Mouse (Mus musculus) neural tube, embryonic 14.5 days (tissue): Measurements from ENCODE around the gene Slc7a4. TPM values are rescaled to one million over a fixed set of nuclear protein-coding genes. Genes with fewer than 3 reads are reported as not detected.
"Not testable (repeated sequence)": the region's sequence is repeated elsewhere in the genome, so short reads cannot be mapped to it uniquely, and the experiment has no call there.

Source experiments
- ATAC-seq: fragments of 200-750 bp; cut with Nextera tagmentation; 2 replicates; pipeline ENCODE4 v1.8.0; 2017; ENCODE audit warnings: low read depth, mild to moderate bottlenecking, moderate TSS enrichment, moderate library complexity
- H3K27ac ChIP-seq: fragments of 300-500 bp; sonication (generic); 2 replicates; pipeline ENCODE4 v1.5.1; 2014; ENCODE audit warnings: low read depth, mild to moderate bottlenecking, control low read depth, low read length, moderate library complexity, mixed read lengths
- H3K27me3 ChIP-seq: fragments of 300-500 bp; sonication (generic); 2 replicates; pipeline ENCODE4 v1.6.1; 2014; ENCODE audit warnings: low read length; ENCODE audit not compliant: control insufficient read depth, insufficient read depth
- H3K36me3 ChIP-seq: fragments of 300-500 bp; sonication (generic); 2 replicates; pipeline ENCODE4 v1.6.1; 2014; ENCODE audit warnings: low read length, mixed read lengths; ENCODE audit not compliant: control insufficient read depth, insufficient read depth
- H3K4me1 ChIP-seq: fragments of 300-500 bp; sonication (generic); 2 replicates; pipeline ENCODE4 v1.6.1; 2014; ENCODE audit warnings: low read length; ENCODE audit not compliant: control insufficient read depth, insufficient read depth
- H3K4me2 ChIP-seq: fragments of 300-500 bp; sonication (generic); 2 replicates; pipeline ENCODE4 v1.6.1; 2014; ENCODE audit warnings: mild to moderate bottlenecking, low read depth, low read length, control low read depth
- H3K4me3 ChIP-seq: fragments of 300-500 bp; sonication (generic); 2 replicates; pipeline ENCODE4 v1.5.1; 2014; ENCODE audit warnings: low read depth, low read length, control low read depth, mixed read lengths
- H3K9ac ChIP-seq: fragments of 300-500 bp; sonication (generic); replicated peaks from 2 replicates; pipeline ENCODE4 v1.6.1; 2014; ENCODE audit warnings: low read depth, mild to moderate bottlenecking, control low read depth, low read length, mixed read lengths
- H3K9me3 ChIP-seq: fragments of 300-500 bp; sonication (generic); 2 replicates; pipeline ENCODE4 v1.6.1; 2016; ENCODE audit warnings: low read length; ENCODE audit not compliant: control insufficient read depth
- WGBS: fragments of 180-500 bp; shearing (Covaris S2); extraction: QIAGEN DNeasy Blood & Tissue Kit; methylation state at CpG from one replicate; pipeline ENCODE4 v1.1.7; 2014; 5-methylcytosine and 5-hydroxymethylcytosine counted together
- polyA plus RNA-seq: library from polyadenylated mRNA; unstranded; fragments of >200 nt; fragmentation: Nextera tagmentation; extraction: Ambion mirVana; gene quantifications from 2 replicates; pipeline ENCODE4 v1.2.1, GENCODE M21; 2014

The Slc7a4 gene
- polyA plus RNA-seq, 1 experiment from 2014 or later = 39.1 TPM

DNA sequence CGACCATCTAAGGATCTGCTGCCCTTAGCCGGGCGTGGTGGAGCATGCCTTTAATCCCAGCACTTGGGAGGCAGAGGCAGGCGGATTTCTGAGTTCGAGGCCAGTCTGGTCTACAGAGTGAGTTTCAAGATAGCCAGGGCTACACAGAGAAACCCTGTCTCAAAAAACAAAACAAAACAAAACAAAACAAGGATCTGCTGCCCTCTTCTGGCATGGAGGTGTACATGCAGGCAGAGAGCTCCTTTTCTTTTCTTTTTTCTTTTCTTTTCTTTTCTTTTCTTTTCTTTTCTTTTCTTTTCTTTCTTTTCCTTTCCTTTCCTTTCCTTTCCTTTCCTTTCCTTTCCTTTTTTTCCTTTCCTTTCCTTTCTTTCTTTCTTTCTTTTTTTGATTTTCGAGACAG, 31.7 kb upstream of the Slc7a4 start:
- WGBS = 90% methylated on average over 6 of the region's 6 CpGs
- H3K27ac ChIP-seq, H3K36me3 ChIP-seq, H3K9ac ChIP-seq, H3K4me1 ChIP-seq, ATAC-seq, H3K4me2 ChIP-seq, H3K27me3 ChIP-seq, H3K4me3 ChIP-seq, H3K9me3 ChIP-seq: not testable (repeated sequence)

- 77% methylated on average over 4 of the region's 4 CpGs for WGBS
- no peak for ATAC-seq
- H3K27ac ChIP-seq = no peak overlapping the region
- no peak overlapping the region for H3K4me3 ChIP-seq
- H3K9ac ChIP-seq = no peak overlapping the region
- H3K4me1 ChIP-seq = no peaks in the 10 kb centered on the region
- no peaks in the 10 kb centered on the region for H3K27me3 ChIP-seq
- no peaks in the 10 kb centered on the region for H3K9me3 ChIP-seq
- H3K36me3 ChIP-seq = no peaks in the 10 kb centered on the region
- no peak overlapping the region for H3K4me2 ChIP-seq
These were observed 28.4 kb upstream of the Slc7a4 start for GRCm38 (mm10) chr16:17611383-17611782.

DNA sequence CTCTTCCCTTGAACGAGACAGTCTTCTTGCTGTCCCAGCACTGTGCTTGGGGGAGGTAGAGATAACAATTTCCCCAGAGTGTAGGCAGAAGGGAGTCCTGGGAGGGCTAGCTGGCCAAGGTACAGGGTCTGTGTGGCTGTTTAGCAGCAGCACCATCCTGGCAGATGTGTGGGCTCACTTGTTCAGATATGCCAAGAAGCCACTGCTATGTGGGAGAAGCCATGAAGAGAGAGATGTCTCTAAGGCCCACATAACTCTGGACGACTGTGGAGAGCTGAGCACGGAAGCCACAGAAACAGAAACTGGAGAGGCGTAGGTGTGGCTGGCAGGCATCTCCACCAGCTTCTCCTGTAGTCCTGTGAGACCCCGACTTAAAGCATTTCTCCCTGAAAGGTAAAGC, 22.7 kb upstream of the Slc7a4 start:
- H3K27ac ChIP-seq = no peak overlapping the region
- WGBS = 82% methylated on average over 5 of the region's 5 CpGs
- H3K4me3 ChIP-seq = no peak overlapping the region
- no peaks in the 10 kb centered on the region for H3K27me3 ChIP-seq
- ATAC-seq = no peak
- H3K9me3 ChIP-seq = no peaks in the 10 kb centered on the region
- H3K4me1 ChIP-seq = no peaks in the 10 kb centered on the region
- H3K9ac ChIP-seq = no peak overlapping the region
- H3K36me3 ChIP-seq = no peaks in the 10 kb centered on the region
- no peak overlapping the region for H3K4me2 ChIP-seq

GRCm38 (mm10) chr16:17604941-17605340, 21.9 kb upstream of the Slc7a4 start:
- H3K9ac ChIP-seq = no peak overlapping the region
- H3K4me2 ChIP-seq = no peak overlapping the region
- ATAC-seq = no peak
- no peaks in the 10 kb centered on the region for H3K4me1 ChIP-seq
- H3K9me3 ChIP-seq = no peaks in the 10 kb centered on the region
- no peak overlapping the region for H3K27ac ChIP-seq
- 69% methylated on average over 4 of the region's 4 CpGs for WGBS
- no peaks in the 10 kb centered on the region for H3K36me3 ChIP-seq
- H3K4me3 ChIP-seq = no peak overlapping the region
- no peaks in the 10 kb centered on the region for H3K27me3 ChIP-seq

DNA sequence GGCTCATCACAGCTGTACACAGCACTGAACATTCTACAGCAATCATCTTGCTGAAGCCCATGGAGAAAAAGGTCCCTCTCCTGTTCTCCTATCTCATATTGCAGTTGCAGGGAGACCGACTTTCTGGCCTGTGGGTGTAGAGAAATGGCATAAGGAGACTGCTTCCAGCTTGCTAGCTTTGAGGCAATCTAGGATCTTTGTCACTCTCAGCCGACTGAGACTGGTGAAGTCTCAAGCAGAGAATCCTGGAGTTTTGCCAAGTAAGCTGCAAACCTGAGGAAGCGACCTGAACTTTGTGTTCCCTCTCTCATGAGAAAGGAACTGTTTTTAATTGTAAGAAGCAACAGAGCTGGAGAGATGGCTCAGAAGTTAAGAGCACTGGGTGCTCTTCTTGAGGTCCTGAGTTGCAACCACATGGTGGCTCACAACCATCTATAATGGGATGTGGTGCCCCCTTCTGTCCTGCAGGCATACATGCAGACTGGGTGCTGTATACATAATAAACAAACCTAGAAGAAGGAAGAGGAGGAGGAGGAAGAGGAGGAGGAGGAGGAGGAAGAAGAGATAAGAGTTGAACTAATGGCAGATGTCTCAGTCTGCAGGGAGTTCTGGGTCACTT, 18.0 kb upstream of the Slc7a4 start:
- ATAC-seq = no peak
- no peak overlapping the region for H3K27ac ChIP-seq
- no peak overlapping the region for H3K4me2 ChIP-seq
- no peak overlapping the region for H3K4me3 ChIP-seq
- no peak overlapping the region for H3K9ac ChIP-seq
- H3K36me3 ChIP-seq = no peaks in the 10 kb centered on the region
- no peaks in the 10 kb centered on the region for H3K9me3 ChIP-seq
- no peaks in the 10 kb centered on the region for H3K27me3 ChIP-seq
- WGBS = 78% methylated on average over 3 of the region's 3 CpGs
- no peaks in the 10 kb centered on the region for H3K4me1 ChIP-seq

GRCm38 (mm10) chr16:17590731-17591130, 7.7 kb upstream of the Slc7a4 start:
- Histone ChIP-seq H3K4me2 (no peak overlapping the region), H3K9ac (no peak overlapping the region), H3K27ac (no peak overlapping the region), H3K36me3 (no peaks in the 10 kb centered on the region), H3K9me3 (no peaks in the 10 kb centered on the region), H3K4me1 (no peaks in the 10 kb centered on the region), H3K27me3 (no peaks in the 10 kb centered on the region), H3K4me3 (no peak overlapping the region)
- no peak for ATAC-seq
- WGBS = 67% methylated on average over 2 of the region's 2 CpGs

GRCm38 (mm10) chr16:17584555-17584954, 1.5 kb upstream of the Slc7a4 start:
- ATAC-seq = no peak
- Histone ChIP-seq H3K36me3 (no peaks in the 10 kb centered on the region), H3K4me1 (no peaks in the 10 kb centered on the region), H3K27me3 (no peaks in the 10 kb centered on the region), H3K27ac (no peak overlapping the region), H3K9ac (no peak overlapping the region), H3K4me2 (no peak overlapping the region), H3K9me3 (no peaks in the 10 kb centered on the region), H3K4me3 (no peak overlapping the region)
- WGBS = 83% methylated on average over 7 of the region's 7 CpGs

DNA sequence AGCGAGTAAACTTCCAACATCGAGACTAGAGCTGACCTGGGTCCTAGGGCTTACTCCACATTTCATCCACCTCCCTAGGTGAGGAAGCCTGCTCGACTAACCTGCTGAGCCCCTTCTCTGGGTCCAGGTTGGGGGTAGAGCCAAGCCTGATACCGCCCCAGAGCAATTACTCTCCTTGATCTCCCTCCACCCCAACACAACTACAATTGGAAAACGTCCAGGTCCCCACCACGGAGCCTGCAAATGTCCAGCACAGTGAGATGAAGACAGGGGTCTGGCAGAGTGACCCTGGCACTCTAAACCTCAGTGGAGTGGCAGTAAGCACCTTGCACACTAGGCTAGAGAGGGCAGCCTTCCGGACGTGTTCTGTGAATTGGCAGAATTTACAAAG, 6.2 kb downstream of the Slc7a4 start:
- peak overlapping the region; percentile 44; the same call in 1 of the 2 replicates for H3K27ac ChIP-seq
- ATAC-seq = 0 out of 2 replicates have a peak, but pooled peaks have one; percentile 26

DNA sequence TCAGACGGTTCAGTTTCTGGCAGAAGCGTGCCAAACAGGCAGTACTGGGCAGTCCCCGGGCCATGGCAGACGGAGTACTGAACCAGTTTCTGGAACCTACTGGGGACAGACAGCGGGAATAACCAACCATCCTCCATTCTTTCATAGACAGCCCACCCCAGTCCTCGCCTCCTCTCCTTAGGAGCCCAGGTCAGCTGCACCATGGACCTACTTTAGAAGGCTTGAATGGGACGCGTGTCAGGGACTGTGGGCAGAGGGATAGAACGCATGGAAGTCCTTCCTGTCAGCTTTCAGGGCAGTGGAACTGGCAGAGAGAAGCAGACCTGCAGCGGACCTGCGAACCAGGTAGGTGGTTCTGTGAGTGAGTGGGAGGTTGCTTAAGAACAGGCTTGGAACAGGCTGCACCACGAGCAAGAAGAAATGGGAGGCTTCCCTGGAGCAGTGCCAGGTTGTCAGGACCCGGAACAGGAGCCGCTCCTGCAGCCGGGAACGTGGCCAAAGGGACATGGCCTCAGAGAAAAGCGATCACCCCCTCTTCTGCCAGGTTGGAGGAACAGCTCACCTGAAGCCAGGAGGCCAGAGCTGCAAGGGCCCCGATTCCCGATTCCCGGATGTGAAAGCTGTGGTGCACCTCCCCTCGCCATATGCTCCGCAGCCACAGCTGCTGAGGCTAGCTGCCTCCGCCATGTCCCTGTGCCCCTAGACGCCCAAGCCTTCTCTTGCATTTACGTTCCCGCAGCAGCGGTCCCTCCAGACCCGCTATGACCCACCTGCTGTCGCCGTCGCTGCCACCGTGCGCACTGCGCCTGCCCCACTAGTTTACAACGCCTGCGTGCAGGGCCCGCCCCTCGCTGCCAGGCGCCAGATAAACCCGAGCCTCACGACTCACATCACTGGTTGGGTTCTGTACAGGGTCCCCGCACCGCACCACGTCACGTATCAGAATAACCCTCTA, 6.9 kb downstream of the Slc7a4 start:
- 14% methylated on average over 45 of the region's 45 CpGs for WGBS
- Histone ChIP-seq H3K4me1 (peaks cover 9% of the 10 kb centered on the region), H3K27ac (peak overlapping the region; percentile 44; the same call in 1 of the 2 replicates), H3K36me3 (no peaks in the 10 kb centered on the region), H3K9me3 (no peaks in the 10 kb centered on the region), H3K27me3 (peaks cover 6% of the 10 kb centered on the region), H3K4me3 (peak overlapping the region; percentile 47), H3K9ac (peak overlapping the region; percentile 74), H3K4me2 (peak overlapping the region; percentile 68)
- peak; percentile 92 for ATAC-seq

More for the DNA sequence above, 6.2 kb downstream of the Slc7a4 start:
- WGBS = 11% methylated on average over 8 of the region's 8 CpGs
- H3K4me1 ChIP-seq = peaks cover 9% of the 10 kb centered on the region
- H3K9ac ChIP-seq = peak overlapping the region; percentile 74
- peak overlapping the region; percentile 68 for H3K4me2 ChIP-seq
- H3K36me3 ChIP-seq = no peaks in the 10 kb centered on the region
- peaks cover 6% of the 10 kb centered on the region for H3K27me3 ChIP-seq
- H3K4me3 ChIP-seq = peak overlapping the region; percentile 47
- H3K9me3 ChIP-seq = no peaks in the 10 kb centered on the region
